Mouse (Mus musculus): Measurements from ENCODE around the gene Dnah11. TPM values are rescaled to one million over a fixed set of nuclear protein-coding genes. Genes with fewer than 3 reads are reported as not detected.

Gene Dnah11
- polyA plus RNA-seq, 1 experiment from 2014 or later = 0.03 TPM

GRCm38 (mm10) chr12:118068785-118069184 lies 130.1 kb downstream of the Dnah11 start:
- Histone ChIP-seq H3K4me3 (ENCODE audit: inconsistent target) (no peak overlapping the region), H3K79me2 (ENCODE audit: inconsistent target) (no peaks in the 10 kb centered on the region), H3K27ac (no peak overlapping the region), H3K36me3 (ENCODE audit: inconsistent target) (no peaks in the 10 kb centered on the region)
- WGBS (ENCODE audit: missing documents) = 8% methylated on average over 4 of the region's 4 CpGs

DNA sequence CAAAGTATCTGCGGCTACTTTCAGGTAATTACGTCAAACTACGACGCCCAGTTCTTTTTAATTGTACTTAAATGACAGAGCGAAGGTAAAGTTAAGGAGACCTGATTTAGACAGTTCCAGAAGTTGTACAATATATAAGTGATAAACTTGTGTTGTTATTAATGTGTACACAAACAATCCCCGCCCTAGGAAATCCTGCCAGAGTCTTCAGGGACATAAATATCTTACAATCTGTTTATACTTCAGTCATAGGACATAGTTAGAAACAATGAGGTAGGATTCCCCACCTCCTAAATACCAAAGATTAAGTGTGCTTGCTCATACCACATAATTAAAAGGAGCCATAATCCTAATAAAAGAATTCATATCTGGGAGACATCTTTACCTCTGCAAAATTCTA lies 136.5 kb downstream of the Dnah11 start:
- Histone ChIP-seq H3K36me3 (ENCODE audit: inconsistent target) (no peaks in the 10 kb centered on the region), H3K4me3 (ENCODE audit: inconsistent target) (no peak overlapping the region), H3K27ac (no peak overlapping the region), H3K79me2 (ENCODE audit: inconsistent target) (no peaks in the 10 kb centered on the region)
- 92% methylated on average over 6 of the region's 6 CpGs for WGBS (ENCODE audit: missing documents)

DNA sequence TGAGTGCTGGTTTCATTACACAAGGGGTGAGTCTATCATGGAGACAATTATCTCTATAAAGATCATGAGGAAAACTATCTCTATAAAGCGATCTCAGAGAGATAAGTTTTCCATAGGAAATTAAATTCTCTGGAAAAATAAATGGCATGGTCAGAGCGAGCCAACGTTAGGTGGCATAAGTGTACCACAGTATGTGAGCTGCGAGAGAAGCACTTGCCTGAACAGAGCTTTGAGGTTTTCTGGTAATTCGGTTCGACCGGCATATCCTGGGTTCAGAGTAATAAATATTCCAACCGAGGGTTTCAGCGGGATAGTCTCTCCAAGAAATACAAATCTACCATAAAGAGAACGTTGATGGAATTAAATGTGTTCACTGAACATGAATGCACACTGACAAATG lies 142.0 kb downstream of the Dnah11 start:
- 83% methylated on average over 10 of the region's 10 CpGs for WGBS (ENCODE audit: missing documents)
- Histone ChIP-seq H3K79me2 (ENCODE audit: inconsistent target) (no peaks in the 10 kb centered on the region), H3K27ac (no peak overlapping the region), H3K36me3 (ENCODE audit: inconsistent target) (no peaks in the 10 kb centered on the region), H3K4me3 (ENCODE audit: inconsistent target) (no peak overlapping the region)

- no peak overlapping the region for H3K4me3 ChIP-seq (ENCODE audit: inconsistent target)
- H3K36me3 ChIP-seq (ENCODE audit: inconsistent target) = no peaks in the 10 kb centered on the region
- H3K79me2 ChIP-seq (ENCODE audit: inconsistent target) = no peaks in the 10 kb centered on the region
- H3K27ac ChIP-seq = no peak overlapping the region
- WGBS (ENCODE audit: missing documents) = 82% methylated on average over 4 of the region's 4 CpGs
These were observed 153.5 kb downstream of the Dnah11 start for GRCm38 (mm10) chr12:118045381-118045780.

DNA sequence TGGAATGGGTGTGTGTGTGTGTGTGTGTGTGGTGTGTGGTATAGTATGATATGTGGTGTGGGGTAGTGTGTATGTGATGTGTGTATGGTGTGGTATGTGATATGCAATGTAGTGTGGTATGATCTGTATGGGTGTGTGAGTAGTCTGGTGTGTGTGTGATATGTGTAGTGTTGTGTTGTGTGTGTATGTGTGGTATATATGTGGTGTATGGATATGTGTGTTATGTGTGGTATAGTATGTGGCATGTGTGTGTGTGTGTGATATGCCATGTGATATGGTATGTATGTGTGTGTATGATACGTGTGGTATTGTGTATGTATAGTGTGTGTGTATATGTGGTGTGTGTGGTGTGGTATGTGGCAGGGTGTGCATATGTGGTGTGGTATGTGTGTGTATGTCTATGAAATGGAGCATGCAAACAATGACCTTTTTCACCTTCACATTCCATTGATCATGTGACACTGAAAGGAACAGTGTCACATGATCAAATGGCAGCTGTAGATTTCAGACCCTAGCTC lies 155.7 kb downstream of the Dnah11 start:
- Histone ChIP-seq H3K27ac (no peak overlapping the region), H3K4me3 (ENCODE audit: inconsistent target) (no peak overlapping the region), H3K36me3 (ENCODE audit: inconsistent target) (no peaks in the 10 kb centered on the region), H3K79me2 (ENCODE audit: inconsistent target) (no peaks in the 10 kb centered on the region)
- WGBS (ENCODE audit: missing documents) = 93% methylated on average over 1 of the region's 1 CpGs

- Histone ChIP-seq H3K27ac (no peak overlapping the region), H3K4me3 (ENCODE audit: inconsistent target) (no peak overlapping the region), H3K79me2 (ENCODE audit: inconsistent target) (no peaks in the 10 kb centered on the region), H3K36me3 (ENCODE audit: inconsistent target) (no peaks in the 10 kb centered on the region)
- 90% methylated on average over 2 of the region's 2 CpGs for WGBS (ENCODE audit: missing documents)
These were observed 156.6 kb downstream of the Dnah11 start for GRCm38 (mm10) chr12:118042196-118042595.

- H3K27ac ChIP-seq = no peak overlapping the region
- no peaks in the 10 kb centered on the region for H3K36me3 ChIP-seq (ENCODE audit: inconsistent target)
- H3K4me3 ChIP-seq (ENCODE audit: inconsistent target) = no peak overlapping the region
- 83% methylated on average over 1 of the region's 1 CpGs for WGBS (ENCODE audit: missing documents)
- H3K79me2 ChIP-seq (ENCODE audit: inconsistent target) = no peaks in the 10 kb centered on the region
These were observed 163.9 kb downstream of the Dnah11 start for GRCm38 (mm10) chr12:118034990-118035389.

DNA sequence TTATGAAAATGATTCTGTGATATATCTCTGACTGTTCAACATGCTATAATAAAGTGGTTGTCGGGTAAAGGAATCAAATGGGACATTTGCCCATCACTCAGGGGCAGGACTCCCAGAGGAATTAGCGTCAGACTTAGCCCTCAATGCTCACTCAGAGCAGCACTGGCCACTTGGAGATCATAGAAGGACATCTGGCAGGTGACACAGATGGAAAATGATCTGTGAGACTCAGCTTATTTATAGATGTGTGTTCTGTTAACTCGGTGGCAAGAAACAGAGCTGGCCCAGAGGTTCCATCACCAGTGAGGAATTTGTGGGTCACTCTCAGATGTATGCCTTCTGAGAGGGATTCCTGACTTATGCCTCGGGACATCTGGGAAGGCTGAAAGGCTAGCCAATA lies 173.1 kb downstream of the Dnah11 start:
- Histone ChIP-seq H3K27ac (no peak overlapping the region), H3K36me3 (ENCODE audit: inconsistent target) (no peaks in the 10 kb centered on the region), H3K79me2 (ENCODE audit: inconsistent target) (no peaks in the 10 kb centered on the region), H3K4me3 (ENCODE audit: inconsistent target) (no peak overlapping the region)
- 82% methylated on average over 4 of the region's 4 CpGs for WGBS (ENCODE audit: missing documents)

- H3K79me2 ChIP-seq (ENCODE audit: inconsistent target) = no peaks in the 10 kb centered on the region
- 87% methylated on average over 6 of the region's 6 CpGs for WGBS (ENCODE audit: missing documents)
- H3K4me3 ChIP-seq (ENCODE audit: inconsistent target) = no peak overlapping the region
- H3K27ac ChIP-seq = no peak overlapping the region
- H3K36me3 ChIP-seq (ENCODE audit: inconsistent target) = no peaks in the 10 kb centered on the region
These were observed 179.9 kb downstream of the Dnah11 start for GRCm38 (mm10) chr12:118018936-118019335.

DNA sequence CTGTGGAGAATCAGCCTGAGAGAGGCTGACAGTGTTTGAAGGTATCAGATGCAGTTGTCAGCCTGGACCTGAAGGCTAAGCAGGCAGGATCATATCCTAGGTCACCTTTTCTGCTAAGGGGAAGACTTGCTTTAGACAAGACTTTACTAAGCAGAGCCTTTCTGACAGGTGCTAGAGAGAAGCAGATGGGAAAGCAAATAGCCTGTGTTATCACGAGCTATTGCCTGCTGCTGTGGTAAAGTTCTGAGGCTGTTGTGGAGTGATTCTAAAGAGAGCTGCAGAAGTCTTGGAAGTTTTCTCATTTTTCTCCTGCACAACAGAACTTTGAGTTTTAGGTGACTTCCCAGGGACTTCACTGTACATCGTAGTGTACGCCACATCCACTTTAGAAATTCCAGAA lies 185.0 kb downstream of the Dnah11 start:
- no peaks in the 10 kb centered on the region for H3K36me3 ChIP-seq (ENCODE audit: inconsistent target)
- WGBS (ENCODE audit: missing documents) = 93% methylated on average over 3 of the region's 3 CpGs
- no peak overlapping the region for H3K27ac ChIP-seq
- no peak overlapping the region for H3K4me3 ChIP-seq (ENCODE audit: inconsistent target)
- no peaks in the 10 kb centered on the region for H3K79me2 ChIP-seq (ENCODE audit: inconsistent target)

DNA sequence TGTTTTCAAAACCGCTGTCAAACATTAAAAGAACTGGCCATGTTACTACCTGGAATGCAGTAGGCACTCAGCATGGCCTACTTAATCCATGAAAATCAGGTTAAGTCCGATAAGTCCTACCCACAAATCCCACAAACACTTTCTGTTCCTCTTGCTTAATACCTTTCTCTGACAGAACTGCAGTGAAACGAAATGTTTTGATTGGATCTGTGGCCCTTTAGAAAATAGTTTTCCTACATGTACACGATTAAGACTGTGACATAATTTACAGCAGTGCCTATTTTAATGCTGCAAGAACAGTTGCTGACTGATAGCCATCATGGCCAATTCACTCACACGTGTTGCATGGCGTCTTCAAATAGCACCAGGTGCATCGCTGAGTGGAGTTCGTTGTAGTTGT lies 186.9 kb downstream of the Dnah11 start:
- H3K27ac ChIP-seq = no peak overlapping the region
- WGBS (ENCODE audit: missing documents) = 82% methylated on average over 8 of the region's 8 CpGs
- H3K4me3 ChIP-seq (ENCODE audit: inconsistent target) = no peak overlapping the region
- no peaks in the 10 kb centered on the region for H3K36me3 ChIP-seq (ENCODE audit: inconsistent target)
- H3K79me2 ChIP-seq (ENCODE audit: inconsistent target) = no peaks in the 10 kb centered on the region

DNA sequence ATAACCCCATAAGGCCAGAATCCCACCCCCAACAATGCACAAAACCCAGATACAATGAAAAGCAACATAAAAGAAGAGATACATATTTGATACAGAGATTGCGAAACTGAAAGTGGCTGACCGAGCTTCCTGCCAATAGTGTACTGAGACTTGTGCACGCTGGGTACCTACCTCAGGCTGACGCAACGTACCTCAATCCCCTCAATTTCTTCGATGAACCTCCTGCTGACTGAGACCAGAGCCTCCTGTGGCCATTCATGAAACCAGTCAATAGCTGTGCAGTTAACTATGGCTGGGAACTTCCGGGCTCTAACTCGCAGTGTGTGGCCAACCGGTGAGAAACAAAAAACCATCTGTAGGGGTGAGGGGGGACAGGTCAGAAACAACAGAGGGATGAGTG lies 203.9 kb downstream of the Dnah11 start:
- WGBS (ENCODE audit: missing documents) = 24% methylated on average over 9 of the region's 9 CpGs
- H3K4me3 ChIP-seq (ENCODE audit: inconsistent target) = peak overlapping the region; percentile 2; the same call in 1 of the 2 replicates
- H3K36me3 ChIP-seq (ENCODE audit: inconsistent target) = no peaks in the 10 kb centered on the region
- no peak overlapping the region for H3K27ac ChIP-seq
- no peaks in the 10 kb centered on the region for H3K79me2 ChIP-seq (ENCODE audit: inconsistent target)

- no peaks in the 10 kb centered on the region for H3K36me3 ChIP-seq (ENCODE audit: inconsistent target)
- no peak overlapping the region for H3K4me3 ChIP-seq (ENCODE audit: inconsistent target)
- H3K79me2 ChIP-seq (ENCODE audit: inconsistent target) = no peaks in the 10 kb centered on the region
- WGBS (ENCODE audit: missing documents) = 3% methylated on average over 7 of the region's 7 CpGs
- H3K27ac ChIP-seq = no peak overlapping the region
These were observed 205.3 kb downstream of the Dnah11 start for GRCm38 (mm10) chr12:117993499-117993898.

GRCm38 (mm10) chr12:117989018-117989828 lies 209.6 kb downstream of the Dnah11 start:
- no peaks in the 10 kb centered on the region for H3K79me2 ChIP-seq (ENCODE audit: inconsistent target)
- no peak overlapping the region for H3K27ac ChIP-seq
- no peaks in the 10 kb centered on the region for H3K36me3 ChIP-seq (ENCODE audit: inconsistent target)
- WGBS (ENCODE audit: missing documents) = 57% methylated on average over 11 of the region's 11 CpGs
- no peak overlapping the region for H3K4me3 ChIP-seq (ENCODE audit: inconsistent target)

GRCm38 (mm10) chr12:117980315-117980714 lies 218.5 kb downstream of the Dnah11 start:
- Histone ChIP-seq H3K36me3 (ENCODE audit: inconsistent target) (no peaks in the 10 kb centered on the region), H3K27ac (no peak overlapping the region), H3K4me3 (ENCODE audit: inconsistent target) (no peak overlapping the region), H3K79me2 (ENCODE audit: inconsistent target) (no peaks in the 10 kb centered on the region)
- 81% methylated on average over 3 of the region's 3 CpGs for WGBS (ENCODE audit: missing documents)

DNA sequence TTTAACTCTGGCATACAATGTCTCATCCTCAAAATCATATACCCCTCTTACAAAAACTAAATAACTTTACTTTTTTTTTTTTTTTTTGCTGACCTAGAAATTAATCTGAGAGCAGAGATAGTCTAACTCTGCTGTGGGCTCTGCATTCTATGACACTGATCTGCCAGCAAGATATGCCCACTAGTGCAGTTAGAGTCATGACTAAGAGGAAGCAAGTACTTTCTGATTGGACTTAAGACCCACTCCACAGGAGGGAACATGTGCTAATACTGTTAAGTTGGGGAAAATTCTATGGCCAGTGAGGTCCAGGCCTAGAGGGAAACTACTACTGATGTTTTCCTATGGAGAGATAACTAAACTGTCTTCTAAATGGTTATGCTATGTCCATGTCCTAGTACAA lies 225.1 kb downstream of the Dnah11 start:
- Histone ChIP-seq H3K27ac (no peak overlapping the region), H3K36me3 (ENCODE audit: inconsistent target) (no peaks in the 10 kb centered on the region), H3K79me2 (ENCODE audit: inconsistent target) (no peaks in the 10 kb centered on the region), H3K4me3 (ENCODE audit: inconsistent target) (no peak overlapping the region)

Measured in macrophage (primary cell).